Comparison of ENCODE assay signal across 8 mouse cellular contexts in the genomic region with DNA sequence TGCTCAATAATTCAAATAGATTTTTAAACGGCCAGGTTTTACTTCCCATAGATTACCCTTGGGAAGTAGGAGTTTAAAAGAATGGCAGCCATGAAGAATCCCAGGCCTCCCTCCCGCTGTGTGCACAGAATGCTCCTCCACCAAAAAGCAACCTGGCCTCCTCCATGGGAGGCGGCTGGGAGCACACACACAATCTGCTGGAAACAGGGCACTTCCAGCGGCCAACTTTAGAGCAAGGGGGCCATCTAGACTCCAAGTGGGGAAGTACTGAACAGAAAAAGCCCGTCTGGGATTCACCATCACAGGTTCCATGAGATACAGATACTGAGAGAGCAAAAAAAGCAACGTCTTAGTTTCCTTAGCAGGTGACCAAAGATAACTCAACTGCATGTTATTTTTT.
DNase-seq lines count a peak whose midpoint lies in the region; ATAC-seq lines count a peak whose summit lies in the region.

No protein-coding gene starts in this region.

- ATAC-seq in kidney, embryonic 16.5 days (ENCODE audit: low FRiP score, low TSS enrichment), result peak; percentile 51; the same call in 1 of the 2 replicates
- ATAC-seq in limb, embryonic 13.5 days (ENCODE audit: low FRiP score, low read depth), result peak; percentile 67; the same call in 1 of the 2 replicates

- WGBS in kidney, embryonic 16.5 days, result 23% methylated on average over 6 of the region's 6 CpGs
- 13% methylated on average over 6 of the region's 6 CpGs for WGBS in limb, embryonic 13.5 days

- H3K9me3 ChIP-seq in kidney, embryonic 16.5 days (ENCODE audit: low read length), result no peaks in the 10 kb centered on the region
- no peaks in the 10 kb centered on the region for H3K9me3 ChIP-seq in limb, embryonic 13.5 days

- no peak for DNase-seq in kidney, adult 9 months
- peak; percentile 16 for DNase-seq in cerebellum, adult 9-10 months
- peak; percentile 31 to 71 for DNase-seq in frontal cortex, postnatal 36 days (ENCODE audit: low spot score in 2 of 2)
- peak; percentile 35 to 48 for DNase-seq in right cerebral cortex, postnatal 36 days (ENCODE audit: low spot score in 2 of 2)
- no peak for DNase-seq in ovary, postnatal 14 days (ENCODE audit: low spot score)
- DNase-seq in lung, postnatal 14 days, result no peak

- no peaks in the 10 kb centered on the region for H3K4me1 ChIP-seq in kidney, embryonic 16.5 days (ENCODE audit: insufficient read depth, low read length)
- no peaks in the 10 kb centered on the region for H3K4me1 ChIP-seq in limb, embryonic 13.5 days

- H3K4me3 ChIP-seq in kidney, embryonic 16.5 days (ENCODE audit: low read length), result no peak overlapping the region
- H3K4me3 ChIP-seq in limb, embryonic 13.5 days, result no peak overlapping the region

- no peaks in the 10 kb centered on the region for H3K27me3 ChIP-seq in kidney, embryonic 16.5 days (ENCODE audit: insufficient read depth, low read length)
- H3K27me3 ChIP-seq in limb, embryonic 13.5 days, result peaks cover 14% of the 10 kb centered on the region; the same call in 1 of the 2 replicates

- no peak overlapping the region for H3K27ac ChIP-seq in kidney, embryonic 16.5 days (ENCODE audit: low read length)
- no peak overlapping the region for H3K27ac ChIP-seq in limb, embryonic 13.5 days

- no peaks in the 10 kb centered on the region for H3K36me3 ChIP-seq in kidney, embryonic 16.5 days (ENCODE audit: insufficient read depth, low read length)
- H3K36me3 ChIP-seq in limb, embryonic 13.5 days, result no peaks in the 10 kb centered on the region

- no peak overlapping the region for H3K4me2 ChIP-seq in kidney, embryonic 16.5 days (replicated peaks; ENCODE audit: low read depth, low read length)
- no peak overlapping the region for H3K4me2 ChIP-seq in limb, embryonic 13.5 days (replicated peaks)

- no peak overlapping the region for H3K9ac ChIP-seq in kidney, embryonic 16.5 days (replicated peaks; ENCODE audit: low read length)
- H3K9ac ChIP-seq in limb, embryonic 13.5 days, result no peak overlapping the region

Comparison
In these comparisons a context has a peak if more than half of its experiments do, and no peak if none do; other contexts are left out.
1. DNase-seq: peak in cerebellum, adult 9-10 months (single experiment), frontal cortex, postnatal 36 days (2 of 2) and right cerebral cortex, postnatal 36 days (2 of 2); none in kidney, adult 9 months (single experiment), ovary, postnatal 14 days (single experiment) and lung, postnatal 14 days (single experiment).